Mouse (Mus musculus) neural tube, embryonic 14.5 days (tissue): ENCODE measurements around the gene Secisbp2l. TPM values are rescaled to one million over a fixed set of nuclear protein-coding genes. Genes with fewer than 3 reads are reported as not detected.
A peak's percentile ranks its signal among the peaks of the same experiment; 100 is the strongest.

Experiments
- ATAC-seq: fragments of 200-750 bp; cut with Nextera tagmentation; 2 replicates; pipeline ENCODE4 v1.8.0; 2017; ENCODE audit warnings: low read depth, mild to moderate bottlenecking, moderate TSS enrichment, moderate library complexity
- H3K27ac ChIP-seq: fragments of 300-500 bp; sonication (generic); 2 replicates; pipeline ENCODE4 v1.5.1; 2014; ENCODE audit warnings: low read depth, mild to moderate bottlenecking, control low read depth, low read length, moderate library complexity, mixed read lengths
- H3K27me3 ChIP-seq: fragments of 300-500 bp; sonication (generic); 2 replicates; pipeline ENCODE4 v1.6.1; 2014; ENCODE audit warnings: low read length; ENCODE audit not compliant: control insufficient read depth, insufficient read depth
- H3K36me3 ChIP-seq: fragments of 300-500 bp; sonication (generic); 2 replicates; pipeline ENCODE4 v1.6.1; 2014; ENCODE audit warnings: low read length, mixed read lengths; ENCODE audit not compliant: control insufficient read depth, insufficient read depth
- H3K4me1 ChIP-seq: fragments of 300-500 bp; sonication (generic); 2 replicates; pipeline ENCODE4 v1.6.1; 2014; ENCODE audit warnings: low read length; ENCODE audit not compliant: control insufficient read depth, insufficient read depth
- H3K4me2 ChIP-seq: fragments of 300-500 bp; sonication (generic); 2 replicates; pipeline ENCODE4 v1.6.1; 2014; ENCODE audit warnings: mild to moderate bottlenecking, low read depth, low read length, control low read depth
- H3K4me3 ChIP-seq: fragments of 300-500 bp; sonication (generic); 2 replicates; pipeline ENCODE4 v1.5.1; 2014; ENCODE audit warnings: low read depth, low read length, control low read depth, mixed read lengths
- H3K9ac ChIP-seq: fragments of 300-500 bp; sonication (generic); replicated peaks from 2 replicates; pipeline ENCODE4 v1.6.1; 2014; ENCODE audit warnings: low read depth, mild to moderate bottlenecking, control low read depth, low read length, mixed read lengths
- H3K9me3 ChIP-seq: fragments of 300-500 bp; sonication (generic); 2 replicates; pipeline ENCODE4 v1.6.1; 2016; ENCODE audit warnings: low read length; ENCODE audit not compliant: control insufficient read depth
- WGBS: fragments of 180-500 bp; shearing (Covaris S2); extraction: QIAGEN DNeasy Blood & Tissue Kit; methylation state at CpG from one replicate; pipeline ENCODE4 v1.1.7; 2014; 5-methylcytosine and 5-hydroxymethylcytosine counted together
- polyA plus RNA-seq: library from polyadenylated mRNA; unstranded; fragments of >200 nt; fragmentation: Nextera tagmentation; extraction: Ambion mirVana; gene quantifications from 2 replicates; pipeline ENCODE4 v1.2.1, GENCODE M21; 2014

The Secisbp2l gene
- polyA plus RNA-seq, 1 experiment from 2014 or later = 42.1 TPM

DNA sequence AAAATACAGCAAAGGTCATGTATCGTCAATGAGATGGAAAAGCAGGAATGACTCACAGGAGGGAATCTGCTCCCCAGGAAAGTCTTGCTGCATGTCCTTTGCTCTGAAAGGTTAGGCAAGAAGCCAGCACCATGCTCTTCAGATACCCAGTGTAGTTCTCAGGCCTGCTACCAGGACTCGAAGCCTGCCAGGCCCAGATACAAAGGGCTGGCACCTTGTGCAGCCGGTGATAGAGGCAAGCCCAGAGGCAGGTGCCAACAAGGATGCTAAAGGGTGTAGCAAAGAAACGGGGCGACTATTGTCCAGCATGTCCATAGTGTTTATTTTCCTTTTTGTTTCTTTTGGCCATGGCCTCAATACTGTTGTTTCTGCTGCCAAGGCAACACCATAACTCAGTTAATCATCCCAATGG, 76.2 kb downstream of the Secisbp2l start:
- no peak overlapping the region for H3K4me2 ChIP-seq
- no peaks in the 10 kb centered on the region for H3K9me3 ChIP-seq
- no peaks in the 10 kb centered on the region for H3K27me3 ChIP-seq
- H3K9ac ChIP-seq = no peak overlapping the region
- H3K4me3 ChIP-seq = no peak overlapping the region
- no peaks in the 10 kb centered on the region for H3K36me3 ChIP-seq
- no peaks in the 10 kb centered on the region; the same call in 1 of the 2 replicates for H3K4me1 ChIP-seq
- no peak for ATAC-seq
- H3K27ac ChIP-seq = no peak overlapping the region
- 46% methylated on average over 5 of the region's 5 CpGs for WGBS

- Histone ChIP-seq H3K4me1 (no peaks in the 10 kb centered on the region; the same call in 1 of the 2 replicates), H3K27ac (peak overlapping the region; percentile 64; the same call in 1 of the 2 replicates), H3K4me2 (no peak overlapping the region), H3K4me3 (no peak overlapping the region), H3K9me3 (no peaks in the 10 kb centered on the region), H3K9ac (no peak overlapping the region), H3K36me3 (no peaks in the 10 kb centered on the region), H3K27me3 (no peaks in the 10 kb centered on the region)
- 33% methylated on average over 12 of the region's 12 CpGs for WGBS
- ATAC-seq = peak; percentile 71
Measured at GRCm38 (mm10) chr2:125704907-125705631, 77.6 kb downstream of the Secisbp2l start.

DNA sequence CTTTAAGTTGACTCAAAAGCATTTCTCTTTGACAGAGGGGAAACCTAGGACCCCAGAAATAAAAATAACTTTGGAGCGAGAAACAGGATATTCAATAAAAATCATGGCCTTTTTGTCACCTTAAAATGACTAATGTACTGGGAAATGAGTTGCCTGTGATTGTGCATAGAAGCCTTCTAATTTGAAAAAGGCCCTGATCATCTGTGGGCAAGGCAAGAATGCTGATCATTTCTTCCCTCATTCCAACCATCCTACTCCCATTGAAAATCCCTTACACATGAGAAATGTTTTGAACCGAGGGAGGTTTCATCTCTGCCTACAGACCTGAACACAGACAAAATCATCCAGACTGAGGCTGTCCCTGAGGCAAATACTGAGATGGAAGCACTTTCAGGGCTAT, 79.8 kb downstream of the Secisbp2l start:
- no peaks in the 10 kb centered on the region for H3K27me3 ChIP-seq
- no peaks in the 10 kb centered on the region; the same call in 1 of the 2 replicates for H3K4me1 ChIP-seq
- no peak overlapping the region for H3K4me2 ChIP-seq
- H3K36me3 ChIP-seq = no peaks in the 10 kb centered on the region
- 92% methylated on average over 2 of the region's 2 CpGs for WGBS
- ATAC-seq = no peak
- no peak overlapping the region for H3K9ac ChIP-seq
- H3K27ac ChIP-seq = no peak overlapping the region
- no peaks in the 10 kb centered on the region for H3K9me3 ChIP-seq
- H3K4me3 ChIP-seq = no peak overlapping the region

- H3K4me3 ChIP-seq = no peak overlapping the region
- no peak overlapping the region for H3K4me2 ChIP-seq
- no peaks in the 10 kb centered on the region for H3K36me3 ChIP-seq
- H3K27ac ChIP-seq = no peak overlapping the region
- H3K4me1 ChIP-seq = no peaks in the 10 kb centered on the region; the same call in 1 of the 2 replicates
- WGBS = 87% methylated on average over 2 of the region's 2 CpGs
- H3K9me3 ChIP-seq = no peaks in the 10 kb centered on the region
- H3K27me3 ChIP-seq = no peaks in the 10 kb centered on the region
- ATAC-seq = no peak
- no peak overlapping the region for H3K9ac ChIP-seq
Measured at GRCm38 (mm10) chr2:125701606-125702005, 81.1 kb downstream of the Secisbp2l start.

- Histone ChIP-seq H3K36me3 (no peaks in the 10 kb centered on the region), H3K4me3 (no peak overlapping the region), H3K9me3 (no peaks in the 10 kb centered on the region), H3K27me3 (no peaks in the 10 kb centered on the region), H3K4me1 (peaks cover 3% of the 10 kb centered on the region; the same call in 1 of the 2 replicates), H3K27ac (no peak overlapping the region), H3K4me2 (no peak overlapping the region), H3K9ac (no peak overlapping the region)
- WGBS = 30% methylated on average over 2 of the region's 2 CpGs
- no peak for ATAC-seq
Measured at GRCm38 (mm10) chr2:125696219-125696618, 86.5 kb downstream of the Secisbp2l start.

- H3K4me1 ChIP-seq = peaks cover 3% of the 10 kb centered on the region; the same call in 1 of the 2 replicates
- ATAC-seq = no peak
- no peaks in the 10 kb centered on the region for H3K27me3 ChIP-seq
- H3K27ac ChIP-seq = no peak overlapping the region
- no peaks in the 10 kb centered on the region for H3K36me3 ChIP-seq
- H3K9me3 ChIP-seq = no peaks in the 10 kb centered on the region
- H3K4me3 ChIP-seq = no peak overlapping the region
- H3K9ac ChIP-seq = no peak overlapping the region
- WGBS = 90% methylated on average over 2 of the region's 2 CpGs
- no peak overlapping the region for H3K4me2 ChIP-seq
Measured at GRCm38 (mm10) chr2:125694798-125695197, 87.9 kb downstream of the Secisbp2l start.

GRCm38 (mm10) chr2:125692010-125692409, 90.7 kb downstream of the Secisbp2l start:
- Histone ChIP-seq H3K4me2 (no peak overlapping the region), H3K9me3 (no peaks in the 10 kb centered on the region), H3K9ac (no peak overlapping the region), H3K4me3 (no peak overlapping the region), H3K27me3 (no peaks in the 10 kb centered on the region), H3K27ac (no peak overlapping the region), H3K4me1 (peaks cover 3% of the 10 kb centered on the region; the same call in 1 of the 2 replicates), H3K36me3 (no peaks in the 10 kb centered on the region)
- no peak for ATAC-seq
- WGBS = 84% methylated on average over 2 of the region's 2 CpGs

Other genes starting within 250 kb of the Secisbp2l start
- gene Cep152, start 157.8 kb downstream of the Secisbp2l start, polyA plus RNA-seq = 3.0 and 3.1 TPM in 2 replicates
- 524 and 526 TPM in 2 replicates for gene Eid1, start 109.8 kb downstream of the Secisbp2l start, polyA plus RNA-seq
- 3.1 and 4.6 TPM in 2 replicates for gene Shc4, start 58.7 kb downstream of the Secisbp2l start, polyA plus RNA-seq
- gene Galk2, start 76.2 kb upstream of the Secisbp2l start, polyA plus RNA-seq = 30.7 and 33.4 TPM in 2 replicates
- gene Cops2, start 76.3 kb upstream of the Secisbp2l start, polyA plus RNA-seq = 71.4 and 79.2 TPM in 2 replicates